ENCODE assay signal across 19 mouse cellular contexts in the genomic region with DNA sequence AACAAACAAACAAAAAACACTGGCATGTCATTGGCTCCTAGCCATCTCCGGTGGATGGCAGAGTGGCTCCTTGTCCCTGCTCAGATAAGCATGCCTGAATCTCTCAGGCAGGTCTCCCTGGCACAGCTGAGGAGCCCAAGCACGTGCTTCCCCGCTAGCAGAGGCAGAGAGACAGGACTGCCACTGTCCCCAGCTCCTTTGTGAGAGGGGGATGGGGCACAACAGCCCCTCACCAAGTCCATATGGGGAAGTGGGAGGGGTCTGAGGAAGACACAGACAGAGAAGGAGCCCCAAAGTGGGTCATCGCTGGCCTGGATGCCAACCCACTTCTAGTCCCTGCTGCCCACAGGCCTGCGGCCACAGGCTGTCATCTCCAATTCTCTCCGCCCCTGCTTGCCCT. TPM values are rescaled to one million over a fixed set of nuclear protein-coding genes. Genes with fewer than 3 reads are reported as not detected.
DNase-seq lines count a peak whose midpoint lies in the region; ATAC-seq and TF ChIP-seq lines count a peak whose summit lies in the region.
"Had no signal": no experiment of that assay in that cellular context is flagged by ENCODE, and none has a peak within 500 bp of the region (broad histone marks: within the 10 kb centered on the region; RNA-seq: fewer than 3 reads in every experiment).

No protein-coding gene starts in this region.

- DNase-seq in cerebellum, postnatal 14 days: peak; percentile 69 to 78
- no peak for DNase-seq in cerebellum, adult 18-20 months
- peak; percentile 83 for DNase-seq in Muller cell, postnatal 12 days (ENCODE audit: inconsistent ontology term)
- peak; percentile 81 for DNase-seq in hindbrain, postnatal 0 days (ENCODE audit: low spot score)
- DNase-seq in embryo, embryonic 11 days: no peak
- no peak for DNase-seq in layer of hippocampus, postnatal 10 days (ENCODE audit: low spot score in 2 of 2)
- DNase-seq: gastrocnemius, postnatal 10 days; heart, postnatal 14 days; thymus, postnatal 25 days had no signal

- no peak overlapping the region for H3K4me2 ChIP-seq in forebrain, embryonic 16.5 days (ENCODE audit: low read length)
- no peak overlapping the region for H3K4me2 ChIP-seq in hindbrain, postnatal 0 days (ENCODE audit: low read depth, low read length)
- no peak overlapping the region for H3K4me2 ChIP-seq in kidney, embryonic 14.5 days (replicated peaks; ENCODE audit: low read depth, low read length)
- H3K4me2 ChIP-seq: intestine, embryonic 15.5 days; liver, embryonic 12.5 days; lung, embryonic 15.5 days had no signal

- H3K4me1 ChIP-seq in forebrain, embryonic 16.5 days (replicated peaks; ENCODE audit: control insufficient read depth, insufficient read depth, low read length): peaks cover 38% of the 10 kb centered on the region
- peaks cover 47% of the 10 kb centered on the region for H3K4me1 ChIP-seq in hindbrain, postnatal 0 days (ENCODE audit: insufficient read depth, low read length)
- H3K4me1 ChIP-seq in kidney, embryonic 14.5 days (ENCODE audit: control insufficient read depth, insufficient read depth, low read length): no peaks in the 10 kb centered on the region
- H3K4me1 ChIP-seq: intestine, embryonic 15.5 days; liver, embryonic 12.5 days; lung, embryonic 15.5 days had no signal

- H3K9ac ChIP-seq in forebrain, embryonic 16.5 days (replicated peaks; ENCODE audit: low read depth, low read length): 0 out of 2 replicates have a peak overlapping the region, but pooled peaks have one; percentile 5
- H3K9ac ChIP-seq in hindbrain, postnatal 0 days (replicated peaks; ENCODE audit: low read length): no peak overlapping the region
- no peak overlapping the region for H3K9ac ChIP-seq in kidney, embryonic 14.5 days (ENCODE audit: low read depth, low read length)
- H3K9ac ChIP-seq: intestine, embryonic 15.5 days; liver, embryonic 12.5 days; lung, embryonic 15.5 days had no signal

- H3K4me3 ChIP-seq in forebrain, embryonic 16.5 days (replicated peaks; ENCODE audit: low read length): no peak overlapping the region
- H3K4me3 ChIP-seq in hindbrain, postnatal 0 days (ENCODE audit: low read length): no peak overlapping the region
- no peak overlapping the region for H3K4me3 ChIP-seq in kidney, embryonic 14.5 days (ENCODE audit: low read length)
- H3K4me3 ChIP-seq: heart, embryonic 10.5 days; intestine, embryonic 15.5 days; limb, embryonic 10.5 days; liver, embryonic 12.5 days; lung, embryonic 15.5 days had no signal

- no peaks in the 10 kb centered on the region for H3K36me3 ChIP-seq in forebrain, embryonic 16.5 days (ENCODE audit: control insufficient read depth, insufficient read depth)
- no peaks in the 10 kb centered on the region for H3K36me3 ChIP-seq in hindbrain, postnatal 0 days (ENCODE audit: insufficient read depth, low read length)
- H3K36me3 ChIP-seq in kidney, embryonic 14.5 days (ENCODE audit: control insufficient read depth, insufficient read depth, low read length): no peaks in the 10 kb centered on the region
- H3K36me3 ChIP-seq: heart, embryonic 10.5 days; intestine, embryonic 15.5 days; limb, embryonic 10.5 days; liver, embryonic 12.5 days; lung, embryonic 15.5 days had no signal

- H3K9me3 ChIP-seq in forebrain, embryonic 16.5 days (ENCODE audit: control insufficient read depth, low read length): no peaks in the 10 kb centered on the region
- no peaks in the 10 kb centered on the region for H3K9me3 ChIP-seq in hindbrain, postnatal 0 days (ENCODE audit: low read length)
- H3K9me3 ChIP-seq in kidney, embryonic 14.5 days (ENCODE audit: control insufficient read depth, low read length): no peaks in the 10 kb centered on the region
- H3K9me3 ChIP-seq: heart, embryonic 10.5 days; intestine, embryonic 15.5 days; limb, embryonic 10.5 days; liver, embryonic 12.5 days; lung, embryonic 15.5 days had no signal

- no peak overlapping the region for H3K27ac ChIP-seq in forebrain, embryonic 16.5 days (ENCODE audit: low read length)
- H3K27ac ChIP-seq in hindbrain, postnatal 0 days: peak overlapping the region; percentile 64; the same call in 1 of the 2 replicates
- H3K27ac ChIP-seq in kidney, embryonic 14.5 days (ENCODE audit: low read depth, low read length): no peak overlapping the region
- H3K27ac ChIP-seq: heart, embryonic 10.5 days; intestine, embryonic 15.5 days; kidney, postnatal 0 days; limb, embryonic 10.5 days; liver, embryonic 12.5 days; lung, embryonic 15.5 days; stomach, postnatal 0 days had no signal

- H3K27me3 ChIP-seq in forebrain, embryonic 16.5 days (replicated peaks; ENCODE audit: control insufficient read depth, insufficient read depth, low read length): no peaks in the 10 kb centered on the region
- H3K27me3 ChIP-seq in hindbrain, postnatal 0 days (ENCODE audit: insufficient read depth, low read length): no peaks in the 10 kb centered on the region
- 0 out of 2 replicates have a peak, but pooled peaks cover 4% of the 10 kb centered on the region for H3K27me3 ChIP-seq in kidney, embryonic 14.5 days (ENCODE audit: control insufficient read depth, insufficient read depth, low read length)
- H3K27me3 ChIP-seq: intestine, embryonic 15.5 days; lung, embryonic 15.5 days had no signal

- no peak for ATAC-seq in forebrain, embryonic 16.5 days
- peak; percentile 81 for ATAC-seq in hindbrain, postnatal 0 days
- no peak for ATAC-seq in kidney, embryonic 14.5 days (ENCODE audit: low FRiP score, low TSS enrichment)
- ATAC-seq: intestine, embryonic 15.5 days; liver, embryonic 12.5 days; Patski had no signal

- 36% methylated on average over 6 of the region's 6 CpGs for WGBS in forebrain, embryonic 16.5 days
- 32% methylated on average over 6 of the region's 6 CpGs for WGBS in hindbrain, postnatal 0 days
- 74% methylated on average over 6 of the region's 6 CpGs for WGBS in kidney, embryonic 14.5 days

- TF ChIP-seq CTCF in hindbrain, postnatal 0 days (IDR thresholded peaks at IDR 0.05; ENCODE audit: low read depth): 0 out of 2 replicates have a peak, but pooled peaks have one; percentile 7

RNA-seq across cellular contexts. Expression of a gene that starts 20.8 kb away (rescaled TPM):
- polyA plus RNA-seq in forebrain, embryonic 16.5 days (2015; fragmentation: Nextera tagmentation; extraction: Ambion mirVana): 107 and 138 TPM in 2 replicates
- 433 and 470 TPM in 2 replicates for total RNA-seq in hindbrain, postnatal 0 days (2014; rRNA removed)
- polyA plus RNA-seq in hindbrain, postnatal 0 days (2015; fragmentation: Nextera tagmentation; extraction: Ambion mirVana): 176 and 177 TPM in 2 replicates
- polyA plus RNA-seq in kidney, embryonic 14.5 days (2014; fragmentation: Nextera tagmentation; extraction: Ambion mirVana): 0.12 TPM in 1 of 2 replicates, not detected in the other
- 100 to 1,000 TPM; 307 to 331 TPM for total RNA-seq in layer of hippocampus, postnatal 10 days (2021)
- polyA plus RNA-seq: limb, embryonic 10.5 days; liver, embryonic 12.5 days; Patski; stomach, postnatal 0 days had no signal

Comparison
In these comparisons a context has a peak if more than half of its experiments do, and no peak if none do; other contexts are left out.
1. DNase-seq: peak in cerebellum, postnatal 14 days (2 of 2), Muller cell, postnatal 12 days (single experiment) and hindbrain, postnatal 0 days (single experiment); none in cerebellum, adult 18-20 months (0 of 2), embryo, embryonic 11 days (single experiment) and layer of hippocampus, postnatal 10 days (0 of 2).
2. RNA of a gene that starts 20.8 kb away (polyA plus RNA-seq): 176 to 177 TPM in hindbrain, postnatal 0 days and 107 to 138 TPM in forebrain, embryonic 16.5 days; 0.12 TPM in kidney, embryonic 14.5 days; every median in the first group is over 10 times any median in the second.